Mouse (Mus musculus): ENCODE measurements around the gene Olfr90. TPM values are rescaled to one million over a fixed set of nuclear protein-coding genes. Genes with fewer than 3 reads are reported as not detected.

Gene Olfr90
- polyA plus RNA-seq, 1 experiment: not detected

DNA sequence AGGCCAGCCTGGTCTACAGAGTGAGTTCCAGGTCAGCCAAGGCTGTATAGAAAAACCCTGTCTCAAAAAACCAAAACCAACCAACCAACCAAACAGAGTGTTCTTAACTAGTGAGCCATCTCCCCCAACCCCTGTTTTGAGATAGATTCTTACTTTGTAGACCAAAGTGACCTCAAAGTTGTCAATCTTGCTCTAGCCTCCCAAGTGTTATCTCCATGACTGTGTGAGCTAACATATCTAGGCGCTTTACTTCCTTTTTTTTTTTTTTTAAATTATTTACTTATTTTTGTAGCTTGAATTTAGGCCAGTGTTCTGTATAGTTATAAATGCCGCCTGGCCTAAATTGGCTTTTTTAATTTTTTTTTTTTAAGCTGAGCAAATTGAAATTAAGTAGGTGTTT, 22.3 kb downstream of the Olfr90 start:
- no peak for TF ChIP-seq POLR2A (IDR thresholded peaks at IDR 0.05; ENCODE audit: insufficient read depth, low read depth, low read length)
- TF ChIP-seq CTCF (IDR thresholded peaks at IDR 0.05; ENCODE audit: insufficient read depth, low read depth, low read length): no peak
- no peak overlapping the region for H3K4me3 ChIP-seq (ENCODE audit: insufficient read depth, low read depth, low read length)
- no peak overlapping the region for H3K27ac ChIP-seq (ENCODE audit: insufficient read depth, low read depth, low read length)
- WGBS: 97% methylated on average over 2 of the region's 2 CpGs
- peaks cover 38% of the 10 kb centered on the region for H3K4me1 ChIP-seq (ENCODE audit: control insufficient read depth, insufficient read depth, low read length)

DNA sequence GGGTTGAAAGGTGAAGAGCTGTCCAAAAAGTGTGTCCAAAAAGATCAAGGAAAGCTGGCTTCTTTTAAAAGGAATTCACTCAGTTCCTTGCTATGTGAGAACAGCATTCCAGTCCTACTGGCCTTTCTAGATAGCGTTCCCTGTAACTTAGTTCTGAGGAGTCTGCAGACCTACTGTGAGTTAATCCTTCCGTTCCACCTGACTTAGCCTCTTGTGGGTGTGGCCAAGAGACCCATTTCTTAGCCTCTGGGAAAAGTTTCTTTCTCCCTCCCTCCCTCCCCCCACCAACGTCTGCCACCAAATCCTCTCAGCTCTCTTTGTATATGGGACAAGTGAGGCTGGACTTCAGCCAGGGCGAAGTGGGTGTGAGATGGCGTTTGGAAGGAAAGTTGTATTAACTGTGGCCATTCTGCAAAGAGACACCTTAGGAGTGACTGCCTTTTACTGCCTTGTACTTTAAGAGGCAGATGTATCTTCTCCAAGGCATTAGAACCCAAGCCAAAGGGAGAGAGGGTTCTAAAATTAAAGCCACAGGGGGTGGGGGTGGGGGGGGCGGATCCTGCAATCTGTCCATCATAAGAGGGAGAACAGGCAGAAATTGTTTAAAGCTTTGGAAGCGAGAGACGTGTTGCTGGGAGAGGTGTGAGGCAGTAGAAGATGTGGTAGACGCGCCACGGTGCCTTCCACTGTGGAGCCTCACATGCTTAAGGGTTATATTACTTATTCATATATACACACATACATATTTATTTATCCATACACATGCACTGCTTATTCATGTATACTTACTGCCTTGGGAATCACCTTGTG, 24.4 kb downstream of the Olfr90 start:
- Histone ChIP-seq H3K27ac (ENCODE audit: insufficient read depth, low read depth, low read length) (no peak overlapping the region), H3K4me3 (ENCODE audit: insufficient read depth, low read depth, low read length) (no peak overlapping the region), H3K4me1 (ENCODE audit: control insufficient read depth, insufficient read depth, low read length) (peaks cover 27% of the 10 kb centered on the region)
- TF ChIP-seq POLR2A (IDR thresholded peaks at IDR 0.05; ENCODE audit: insufficient read depth, low read depth, low read length): no peak
- no peak for TF ChIP-seq CTCF (IDR thresholded peaks at IDR 0.05; ENCODE audit: insufficient read depth, low read depth, low read length)
- 52% methylated on average over 11 of the region's 11 CpGs for WGBS

DNA sequence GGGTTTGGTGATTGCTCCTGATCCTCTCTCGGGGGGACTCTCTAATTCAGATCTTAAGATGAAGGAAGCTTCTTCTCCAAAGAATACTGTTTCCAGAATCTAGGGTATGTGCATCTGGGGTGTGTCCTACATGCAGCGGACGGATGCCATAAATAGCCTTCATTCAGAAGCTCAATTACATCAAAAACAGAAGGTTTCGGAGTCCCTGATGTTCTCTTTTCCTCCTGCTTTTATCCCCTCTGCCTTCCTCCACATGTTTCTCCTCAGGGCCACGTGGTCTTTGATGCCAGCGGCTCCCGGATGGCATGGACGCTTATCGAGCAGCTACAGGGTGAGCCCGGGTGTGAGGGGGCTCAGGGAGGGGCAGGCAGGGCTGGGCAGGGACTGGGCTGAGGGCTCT, 25.2 kb downstream of the Olfr90 start:
- Histone ChIP-seq H3K27ac (ENCODE audit: insufficient read depth, low read depth, low read length) (peak overlapping the region; percentile 83), H3K4me1 (ENCODE audit: control insufficient read depth, insufficient read depth, low read length) (peaks cover 22% of the 10 kb centered on the region), H3K4me3 (ENCODE audit: insufficient read depth, low read depth, low read length) (no peak overlapping the region)
- TF ChIP-seq POLR2A (IDR thresholded peaks at IDR 0.05; ENCODE audit: insufficient read depth, low read depth, low read length) (no peak), CTCF (IDR thresholded peaks at IDR 0.05; ENCODE audit: insufficient read depth, low read depth, low read length) (no peak)
- 35% methylated on average over 10 of the region's 10 CpGs for WGBS

DNA sequence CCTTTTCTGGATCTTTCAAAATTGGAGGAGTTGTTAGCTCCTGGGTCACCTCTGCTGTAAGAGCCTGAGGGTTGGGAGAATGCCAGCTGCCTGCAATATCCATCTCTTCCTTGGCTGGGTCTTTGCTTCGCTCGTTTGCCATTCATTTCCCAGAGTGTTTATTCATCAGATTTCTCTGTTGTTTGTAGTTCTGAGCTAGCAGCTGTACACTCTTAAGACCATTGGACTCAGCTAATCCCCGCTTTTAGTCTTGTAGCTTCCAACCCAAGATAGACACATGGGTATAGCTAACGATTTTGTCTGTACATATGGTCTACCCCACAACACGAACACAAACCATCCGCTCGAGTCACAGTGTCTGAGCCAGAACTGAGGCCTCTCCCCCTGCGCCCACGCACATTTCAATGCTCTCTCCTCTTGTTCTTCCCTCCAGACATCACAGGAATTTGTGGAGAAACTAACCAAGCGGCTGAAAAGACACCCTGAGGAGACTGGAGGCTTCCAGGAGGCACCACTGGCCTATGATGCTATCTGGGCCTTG, 26.1 kb downstream of the Olfr90 start:
- H3K27ac ChIP-seq (ENCODE audit: insufficient read depth, low read depth, low read length): peak overlapping the region; percentile 83
- H3K4me1 ChIP-seq (ENCODE audit: control insufficient read depth, insufficient read depth, low read length): peaks cover 15% of the 10 kb centered on the region
- no peak for TF ChIP-seq POLR2A (IDR thresholded peaks at IDR 0.05; ENCODE audit: insufficient read depth, low read depth, low read length)
- no peak for TF ChIP-seq CTCF (IDR thresholded peaks at IDR 0.05; ENCODE audit: insufficient read depth, low read depth, low read length)
- H3K4me3 ChIP-seq (ENCODE audit: insufficient read depth, low read depth, low read length): no peak overlapping the region; the same call in 1 of the 2 replicates
- 33% methylated on average over 10 of the region's 10 CpGs for WGBS

DNA sequence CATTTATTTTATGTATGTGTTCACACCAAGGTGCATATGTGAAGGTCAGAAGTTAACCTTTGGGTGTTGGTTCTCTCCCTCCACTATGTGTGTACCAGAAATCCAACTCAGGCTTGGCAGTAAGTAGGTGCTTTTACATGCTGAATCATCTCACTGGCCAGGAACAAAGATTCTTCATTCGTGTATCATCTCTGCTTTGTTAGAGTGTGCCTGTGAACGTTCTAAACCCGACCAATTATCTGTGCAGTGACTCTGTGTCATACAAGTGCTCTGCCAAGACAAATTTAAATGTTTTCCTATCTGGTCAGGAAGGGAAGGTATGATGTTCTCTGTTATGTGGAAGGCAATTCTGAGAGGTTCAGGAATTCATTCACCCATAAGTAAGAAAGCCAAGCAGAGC, 26.9 kb downstream of the Olfr90 start:
- Histone ChIP-seq H3K4me3 (ENCODE audit: insufficient read depth, low read depth, low read length) (no peak overlapping the region), H3K4me1 (ENCODE audit: control insufficient read depth, insufficient read depth, low read length) (peaks cover 14% of the 10 kb centered on the region), H3K27ac (ENCODE audit: insufficient read depth, low read depth, low read length) (peak overlapping the region; percentile 83; the same call in 1 of the 2 replicates)
- WGBS: 22% methylated on average over 3 of the region's 3 CpGs
- TF ChIP-seq CTCF (IDR thresholded peaks at IDR 0.05; ENCODE audit: insufficient read depth, low read depth, low read length) (no peak), POLR2A (IDR thresholded peaks at IDR 0.05; ENCODE audit: insufficient read depth, low read depth, low read length) (no peak)

DNA sequence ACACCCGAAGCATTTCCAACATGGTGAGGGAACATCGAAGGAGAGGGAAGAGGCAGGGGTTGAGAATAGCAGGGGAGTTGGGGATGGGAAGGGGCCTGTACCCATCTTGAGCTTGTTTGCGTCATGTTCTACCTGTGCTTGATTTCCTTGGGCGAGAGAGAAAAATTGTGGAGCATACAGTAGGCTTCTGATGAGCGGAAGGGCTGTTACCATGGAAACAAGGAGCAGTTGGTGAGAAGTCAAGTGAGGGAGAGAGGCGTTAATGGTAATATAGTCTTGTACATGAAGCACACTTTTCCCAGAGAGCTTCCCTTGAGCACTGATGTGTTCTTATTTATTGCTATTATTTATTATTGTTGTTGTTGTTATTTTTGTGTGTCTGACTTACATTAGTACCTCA, 31.3 kb downstream of the Olfr90 start:
- Histone ChIP-seq H3K27ac (ENCODE audit: insufficient read depth, low read depth, low read length) (no peak overlapping the region), H3K4me3 (ENCODE audit: insufficient read depth, low read depth, low read length) (no peak overlapping the region), H3K4me1 (ENCODE audit: control insufficient read depth, insufficient read depth, low read length) (peaks cover 30% of the 10 kb centered on the region)
- no peak for TF ChIP-seq POLR2A (IDR thresholded peaks at IDR 0.05; ENCODE audit: insufficient read depth, low read depth, low read length)
- no peak for TF ChIP-seq CTCF (IDR thresholded peaks at IDR 0.05; ENCODE audit: insufficient read depth, low read depth, low read length)
- 36% methylated on average over 6 of the region's 6 CpGs for WGBS

DNA sequence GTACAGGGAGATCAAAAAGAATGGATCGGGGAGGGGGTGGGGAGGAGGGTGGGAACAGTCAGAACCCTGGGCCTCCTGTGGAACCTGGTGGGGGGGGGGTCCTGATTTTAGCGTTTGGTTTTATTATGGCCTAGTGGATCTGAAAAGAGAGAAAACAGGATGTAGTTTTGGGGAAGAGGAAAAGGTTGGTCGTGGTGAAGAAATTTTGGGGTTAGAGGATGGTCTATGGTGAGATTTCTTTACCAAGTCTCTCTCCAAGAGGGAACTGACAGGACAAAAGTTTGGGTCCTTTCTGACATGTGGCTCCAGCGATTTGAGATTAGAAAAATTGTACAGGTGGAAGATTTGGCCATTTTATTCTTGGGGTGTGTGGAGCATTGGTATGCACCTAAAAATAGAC, 36.6 kb downstream of the Olfr90 start:
- peaks cover 41% of the 10 kb centered on the region for H3K4me1 ChIP-seq (ENCODE audit: control insufficient read depth, insufficient read depth, low read length)

DNA sequence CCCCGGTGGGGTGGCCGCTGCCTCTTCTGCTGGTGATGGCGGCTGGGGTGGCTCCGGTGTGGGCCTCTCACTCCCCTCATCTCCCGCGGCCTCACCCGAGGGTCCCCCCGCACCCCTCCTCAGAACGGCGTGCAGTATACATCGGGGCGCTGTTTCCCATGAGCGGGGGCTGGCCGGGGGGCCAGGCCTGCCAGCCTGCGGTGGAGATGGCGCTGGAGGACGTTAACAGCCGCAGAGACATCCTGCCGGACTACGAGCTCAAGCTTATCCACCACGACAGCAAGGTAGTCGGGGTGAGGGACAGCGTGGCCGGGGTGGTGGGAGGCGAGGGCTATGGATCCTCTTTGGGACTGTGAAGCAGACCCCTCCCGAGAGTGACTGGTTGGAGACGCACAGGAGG, 37.4 kb downstream of the Olfr90 start:
- H3K27ac ChIP-seq (ENCODE audit: insufficient read depth, low read depth, low read length): peak overlapping the region; percentile 68
- peak overlapping the region; percentile 71 for H3K4me3 ChIP-seq (ENCODE audit: insufficient read depth, low read depth, low read length)
- WGBS: 4% methylated on average over 27 of the region's 27 CpGs
- TF ChIP-seq POLR2A (IDR thresholded peaks at IDR 0.05; ENCODE audit: insufficient read depth, low read depth, low read length) (no peak), CTCF (IDR thresholded peaks at IDR 0.05; ENCODE audit: insufficient read depth, low read depth, low read length) (no peak)
- peaks cover 36% of the 10 kb centered on the region for H3K4me1 ChIP-seq (ENCODE audit: control insufficient read depth, insufficient read depth, low read length)

More for the DNA sequence above, 36.6 kb downstream of the Olfr90 start:
- H3K4me3 ChIP-seq (ENCODE audit: insufficient read depth, low read depth, low read length): peak overlapping the region; percentile 21; the same call in 1 of the 2 replicates
- TF ChIP-seq CTCF (IDR thresholded peaks at IDR 0.05; ENCODE audit: insufficient read depth, low read depth, low read length) (no peak), POLR2A (IDR thresholded peaks at IDR 0.05; ENCODE audit: insufficient read depth, low read depth, low read length) (no peak)
- WGBS: 17% methylated on average over 4 of the region's 4 CpGs
- H3K27ac ChIP-seq (ENCODE audit: insufficient read depth, low read depth, low read length): no peak overlapping the region

DNA sequence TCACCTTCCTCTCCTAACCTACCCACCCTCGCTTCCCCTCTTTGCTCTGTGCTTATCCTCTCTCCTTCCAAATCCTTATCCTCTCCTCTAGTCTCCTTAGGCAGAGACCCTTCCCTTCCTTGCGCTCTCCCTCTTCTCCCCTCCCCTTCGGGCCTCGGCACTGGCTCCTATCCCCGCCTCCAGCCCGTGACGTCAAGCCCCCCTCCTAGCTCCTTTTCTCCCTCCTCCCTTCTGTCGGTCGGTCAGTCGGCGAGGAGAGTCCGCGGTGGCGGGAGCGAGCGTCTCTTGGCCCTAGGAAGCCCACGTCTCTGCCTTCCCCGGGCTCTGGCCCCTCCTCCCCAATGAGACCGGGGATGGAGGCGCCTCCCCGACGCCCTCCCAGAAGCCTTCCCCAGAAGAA, 37.9 kb downstream of the Olfr90 start:
- H3K4me3 ChIP-seq (ENCODE audit: insufficient read depth, low read depth, low read length): peak overlapping the region; percentile 71
- H3K4me1 ChIP-seq (ENCODE audit: control insufficient read depth, insufficient read depth, low read length): peaks cover 32% of the 10 kb centered on the region
- peak overlapping the region; percentile 95 for H3K27ac ChIP-seq (ENCODE audit: insufficient read depth, low read depth, low read length)
- TF ChIP-seq CTCF (IDR thresholded peaks at IDR 0.05; ENCODE audit: insufficient read depth, low read depth, low read length): no peak
- TF ChIP-seq POLR2A (IDR thresholded peaks at IDR 0.05; ENCODE audit: insufficient read depth, low read depth, low read length): peak; percentile 97
- 2% methylated on average over 22 of the region's 22 CpGs for WGBS
